Mouse (Mus musculus): ENCODE measurements at regions not wholly inside any gene's neighbourhood (a gene's known extent, or its start where the extent isn't known, plus 50 kb on each side); places are given as distances from the start of the nearest gene placed in this dataset.
A peak's percentile ranks its signal among the peaks of the same experiment; 100 is the strongest.

GRCm38 (mm10) chr2:139312053-139312452 lies 181.7 kb upstream of the Sptlc3 start:
- no peak for ATAC-seq (replicated peaks; ENCODE audit: low FRiP score, low TSS enrichment, poor library complexity, severe bottlenecking)

GRCm38 (mm10) chr2:139322509-139322908 lies 171.2 kb upstream of the Sptlc3 start:
- no peak for ATAC-seq (replicated peaks; ENCODE audit: low FRiP score, low TSS enrichment, poor library complexity, severe bottlenecking)

- no peak for ATAC-seq (replicated peaks; ENCODE audit: low FRiP score, low TSS enrichment, poor library complexity, severe bottlenecking)
These were observed 168.2 kb upstream of the Sptlc3 start for GRCm38 (mm10) chr2:139325501-139325900.

GRCm38 (mm10) chr2:139334681-139335080 lies 159.0 kb upstream of the Sptlc3 start:
- ATAC-seq (replicated peaks; ENCODE audit: low FRiP score, low TSS enrichment, poor library complexity, severe bottlenecking), result no peak

- no peak for ATAC-seq (replicated peaks; ENCODE audit: low FRiP score, low TSS enrichment, poor library complexity, severe bottlenecking)
These were observed 155.5 kb upstream of the Sptlc3 start for GRCm38 (mm10) chr2:139338240-139338639.

- no peak for ATAC-seq (replicated peaks; ENCODE audit: low FRiP score, low TSS enrichment, poor library complexity, severe bottlenecking)
These were observed 137.3 kb upstream of the Sptlc3 start for GRCm38 (mm10) chr2:139356280-139357010.

GRCm38 (mm10) chr2:139362245-139362847 lies 131.4 kb upstream of the Sptlc3 start:
- ATAC-seq (replicated peaks; ENCODE audit: low FRiP score, low TSS enrichment, poor library complexity, severe bottlenecking), result no peak

GRCm38 (mm10) chr2:139370070-139370469 lies 123.6 kb upstream of the Sptlc3 start:
- ATAC-seq (replicated peaks; ENCODE audit: low FRiP score, low TSS enrichment, poor library complexity, severe bottlenecking), result no peak

GRCm38 (mm10) chr2:139380285-139380684 lies 113.4 kb upstream of the Sptlc3 start:
- ATAC-seq (replicated peaks; ENCODE audit: low FRiP score, low TSS enrichment, poor library complexity, severe bottlenecking), result no peak

GRCm38 (mm10) chr2:139381628-139382027 lies 112.1 kb upstream of the Sptlc3 start:
- peak; percentile 90 for ATAC-seq (replicated peaks; ENCODE audit: low FRiP score, low TSS enrichment, poor library complexity, severe bottlenecking)

- no peak for ATAC-seq (replicated peaks; ENCODE audit: low FRiP score, low TSS enrichment, poor library complexity, severe bottlenecking)
These were observed 80.2 kb upstream of the Sptlc3 start for GRCm38 (mm10) chr2:139413559-139413958.

GRCm38 (mm10) chr2:139417506-139417905 lies 76.2 kb upstream of the Sptlc3 start:
- no peak for ATAC-seq (replicated peaks; ENCODE audit: low FRiP score, low TSS enrichment, poor library complexity, severe bottlenecking)

GRCm38 (mm10) chr2:139422678-139423077 lies 71.0 kb upstream of the Sptlc3 start:
- ATAC-seq (replicated peaks; ENCODE audit: low FRiP score, low TSS enrichment, poor library complexity, severe bottlenecking), result no peak

- ATAC-seq (replicated peaks; ENCODE audit: low FRiP score, low TSS enrichment, poor library complexity, severe bottlenecking), result no peak
These were observed 70.3 kb upstream of the Sptlc3 start for GRCm38 (mm10) chr2:139423413-139423812.

Measured in megakaryocyte-erythroid progenitor cell, adult 5-6 weeks (primary cell).